Mouse (Mus musculus) left cerebral cortex, adult 8-10 months (tissue): Measurements from ENCODE around the gene Stam. TPM values are rescaled to one million over a fixed set of nuclear protein-coding genes. Genes with fewer than 3 reads are reported as not detected.
"Not testable (repeated sequence)": the region's sequence is repeated elsewhere in the genome, so short reads cannot be mapped to it uniquely, and the experiment has no call there.

Experiments
- DNase-seq, 2 experiments: peaks; one replicate each; pipeline ENCODE4 v3.0.0; 2022; ENCODE audit warnings: low spot score in 2 of 2
- total RNA-seq, 4 experiments: library from RNA; stranded (reverse); gene quantifications; 2 replicates each; pipeline ENCODE4 v1.2.4; 2022

Stam gene
- total RNA-seq, 4 experiments from 2014 or later = 86.1 to 97.0 (median 91.2) TPM

DNA sequence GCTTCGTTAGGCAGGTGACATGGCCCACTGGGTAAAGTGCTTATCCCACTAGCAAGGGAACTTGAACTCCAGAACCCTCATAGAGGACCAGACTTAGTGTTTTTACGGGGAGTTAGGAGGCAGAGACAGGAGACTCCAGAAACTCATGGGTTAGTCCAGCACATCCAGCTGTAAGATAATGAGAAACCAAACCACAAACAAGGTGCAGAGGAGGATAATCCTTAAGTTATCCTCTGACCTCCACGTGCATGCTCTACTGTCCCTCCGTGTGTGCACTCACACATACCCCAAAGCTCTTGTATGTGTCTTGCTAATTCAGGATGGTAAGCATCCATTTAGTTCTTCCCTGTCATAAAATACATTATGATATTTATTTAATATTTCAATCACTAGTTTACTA, 117.7 kb downstream of the Stam start:
- no peak for DNase-seq

DNA sequence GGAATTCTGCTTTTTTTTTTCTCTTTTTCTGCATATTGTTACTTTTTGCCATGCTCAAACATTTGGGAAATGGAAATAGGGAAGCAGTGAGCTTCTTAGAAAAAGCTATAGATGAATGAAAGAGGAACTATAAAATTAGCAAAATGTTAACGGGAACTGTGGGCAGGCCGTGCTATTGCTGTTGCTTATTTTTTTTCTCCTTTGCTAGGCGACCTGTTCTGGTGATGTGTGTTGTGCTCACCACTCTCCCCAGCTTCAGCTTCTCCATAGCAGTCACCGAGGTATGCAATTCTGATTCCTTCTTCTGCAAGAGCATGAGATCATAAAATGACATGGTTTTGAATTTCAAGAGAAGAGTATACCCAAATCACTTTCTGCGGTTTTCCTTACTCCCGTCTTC, 118.1 kb downstream of the Stam start:
- no peak for DNase-seq

DNA sequence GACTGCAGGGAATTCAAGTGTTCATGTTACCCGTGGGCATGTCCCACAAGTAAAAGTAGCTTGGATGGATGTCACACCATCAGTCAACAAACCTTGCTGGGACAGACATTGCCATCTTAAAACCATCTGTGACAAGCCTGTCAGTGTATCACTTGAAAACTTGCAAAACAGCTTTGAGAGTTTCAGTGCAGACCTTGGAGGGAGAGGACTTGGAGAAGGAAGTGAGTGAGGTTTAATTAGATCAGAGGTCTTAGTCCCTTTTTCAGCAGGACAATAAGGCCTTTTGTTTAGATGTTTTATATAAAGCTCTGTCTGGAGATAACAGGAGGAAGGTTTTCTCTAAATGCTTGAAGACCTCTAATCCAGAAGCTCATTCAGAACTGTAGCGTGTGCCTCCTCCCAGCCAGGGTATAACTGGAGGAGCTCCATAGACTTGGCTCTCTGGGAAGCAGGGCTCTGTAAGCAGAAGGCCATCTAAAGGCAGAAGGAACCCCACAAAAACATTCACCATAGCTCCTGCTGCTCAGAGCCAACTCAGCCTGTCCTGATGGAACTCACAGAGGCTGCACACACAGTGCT, 124.5 kb downstream of the Stam start:
- DNase-seq = not testable (repeated sequence)

Other genes with a start within 250 kb of the Stam start
- gene Hacd1, start 18.0 kb upstream of the Stam start, total RNA-seq = 10 to 100 TPM; 14.2 to 20.5 (median 17.0) TPM
- gene Tmem236, start 100.4 kb downstream of the Stam start, total RNA-seq = under 1 TPM in 1 of 4 experiments, not detected in 3; 0.19 TPM
- gene Mrc1, start 155.3 kb downstream of the Stam start, total RNA-seq = 1 to 10 TPM; 3.2 to 5.0 (median 4.3) TPM